In the genomic region with DNA sequence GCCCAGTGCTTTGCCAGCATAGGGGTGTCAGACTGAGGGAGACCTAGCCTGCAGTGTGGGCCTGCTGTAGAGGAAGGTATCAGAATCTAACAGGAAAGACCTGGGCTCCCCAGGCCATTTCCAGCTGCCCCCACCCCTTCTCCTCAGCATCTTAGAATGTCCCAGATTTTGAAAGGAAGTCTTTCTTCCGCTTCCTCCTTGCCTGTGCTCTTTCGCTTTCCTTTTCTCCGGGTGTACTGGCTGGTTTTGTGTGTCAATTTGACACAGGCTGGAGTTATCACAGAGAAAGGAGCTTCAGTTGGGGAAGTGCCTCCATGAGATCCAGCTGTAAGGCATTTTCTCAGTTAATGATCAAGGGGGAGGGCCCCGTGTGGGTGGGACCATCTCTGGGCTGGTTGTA, we compare ENCODE assay signal across 7 mouse cellular contexts. TPM values are rescaled to one million over a fixed set of nuclear protein-coding genes. Genes with fewer than 3 reads are reported as not detected.
A peak's percentile ranks its signal among the peaks of the same experiment; 100 is the strongest.
DNase-seq lines count a peak whose midpoint lies in the region; ATAC-seq and TF ChIP-seq lines count a peak whose summit lies in the region.
"Not testable (repeated sequence)": the region's sequence is repeated elsewhere in the genome, so short reads cannot be mapped to it uniquely, and the experiment has no call there.

No protein-coding gene starts in this region.

- in situ Hi-C loops in CH12.LX (cut with MboI; ENCODE audit: low pct_ligation_motif_present, low pct_unique_long_range_greater_than_20kb, low sequenced_read_pairs) = not testable (repeated sequence)

- intact Hi-C loops in heart, adult 2 months (cut with DNase I) = not testable (repeated sequence)

- H3K4me1 ChIP-seq in CH12.LX (ENCODE audit: control insufficient read depth in 1 of 2, insufficient read depth in 2 of 2) = peaks cover 28 to 75% of the 10 kb centered on the region in 2 experiments
- H3K4me1 ChIP-seq in heart, adult 2 months (ENCODE audit: control insufficient read depth, insufficient read depth, low read length) = peaks cover 23% of the 10 kb centered on the region
- peaks cover 30% of the 10 kb centered on the region for H3K4me1 ChIP-seq in small intestine, adult 2 months (ENCODE audit: control insufficient read depth, insufficient read depth, insufficient read length, low read length)

- H3K9ac ChIP-seq in CH12.LX (ENCODE audit: insufficient read depth, low read depth) = peak overlapping the region; percentile 62
- not testable (repeated sequence) for H3K9ac ChIP-seq in heart, adult 2 months (ENCODE audit: low read depth, low read length)

- DNase-seq in CH12.LX (ENCODE audit: extremely low read depth) = not testable (repeated sequence)
- DNase-seq in heart, adult 2 months = peak; percentile 38 to 46
- peak; percentile 76 for DNase-seq in induced T-regulatory cell, adult 2 months (ENCODE audit: low read depth)
- DNase-seq in kidney, postnatal 36 days = peak; percentile 31 to 41

- TF ChIP-seq CTCF in CH12.LX (conservative IDR thresholded peaks at IDR 0.05 in 1 of 2, IDR thresholded peaks at IDR 0.05 in 1 of 2; ENCODE audit: low read depth in 2 of 2, low read length in 2 of 2); heart, adult 2 months (IDR thresholded peaks at IDR 0.05); small intestine, adult 2 months (IDR thresholded peaks at IDR 0.05; ENCODE audit: extremely low read depth, insufficient read length, insufficient replicate concordance, low read depth, low read length): not testable (repeated sequence)

- not testable (repeated sequence) for TF ChIP-seq RAD21 in CH12.LX (IDR thresholded peaks at IDR 0.05; ENCODE audit: low read depth, low read length)

- peaks cover 54% of the 10 kb centered on the region for H3K79me2 ChIP-seq in CH12.LX (replicated peaks; ENCODE audit: control insufficient read depth, extremely low read depth, insufficient read depth, poor library complexity, severe bottlenecking)
- not testable (repeated sequence) for H3K79me2 ChIP-seq in heart, adult 2 months (replicated peaks; ENCODE audit: control insufficient read depth, insufficient read depth, low read length)

- WGBS in heart, adult 2 months = 33% methylated on average over 4 of the region's 4 CpGs
- WGBS in small intestine, adult 2 months = 34% methylated on average over 4 of the region's 4 CpGs

- peak overlapping the region; percentile 86 for H3K4me2 ChIP-seq in CH12.LX (ENCODE audit: insufficient read depth, low read depth, poor library complexity, severe bottlenecking)

- peak; percentile 27; the same call in 1 of the 2 replicates for ATAC-seq in common myeloid progenitor, adult 5-6 weeks (replicated peaks; ENCODE audit: low read depth, poor library complexity, severe bottlenecking)
- ATAC-seq in megakaryocyte, adult 5-6 weeks (ENCODE audit: poor library complexity, severe bottlenecking) = peak; percentile 66

- TF ChIP-seq POLR2A in CH12.LX (IDR thresholded peaks at IDR 0.05; ENCODE audit: low read depth, low read length); heart, adult 2 months (IDR thresholded peaks at IDR 0.05; ENCODE audit: insufficient read depth, low read depth, low read length); small intestine, adult 2 months (IDR thresholded peaks at IDR 0.05; ENCODE audit: low read depth, low read length): not testable (repeated sequence)

- peak overlapping the region; percentile 38 to 47 (median 42) for H3K4me3 ChIP-seq in CH12.LX (replicated peaks in 1 of 3; ENCODE audit: low read depth in 2 of 3, low read length in 2 of 3, poor library complexity in 1 of 3)
- H3K4me3 ChIP-seq in heart, adult 2 months = not testable (repeated sequence)
- peak overlapping the region; percentile 14; the same call in 1 of the 2 replicates for H3K4me3 ChIP-seq in small intestine, adult 2 months (ENCODE audit: low read depth, low read length)

- peak overlapping the region; percentile 94 for H3K27ac ChIP-seq in CH12.LX (ENCODE audit: insufficient read depth, low read depth)
- H3K27ac ChIP-seq in heart, adult 2 months = peak overlapping the region; percentile 55
- H3K27ac ChIP-seq in small intestine, adult 2 months (ENCODE audit: insufficient read depth, low read depth, low read length) = peak overlapping the region; percentile 42; the same call in 1 of the 2 replicates

- TF ChIP-seq EP300 in CH12.LX (IDR thresholded peaks at IDR 0.05; ENCODE audit: low read length); heart, adult 2 months (IDR thresholded peaks at IDR 0.05; ENCODE audit: insufficient read depth, low read depth, low read length): not testable (repeated sequence)

- not testable (repeated sequence) for H3K27me3 ChIP-seq in CH12.LX (replicated peaks); heart, adult 2 months (ENCODE audit: control insufficient read depth, insufficient read depth, low read length); small intestine, adult 2 months (ENCODE audit: control insufficient read depth, insufficient read depth, low read length)

- H3K36me3 ChIP-seq in CH12.LX (replicated peaks in 1 of 2; ENCODE audit: control insufficient read depth in 1 of 2, insufficient read depth in 1 of 2, low read length in 1 of 2) = peaks cover 17 to 43% of the 10 kb centered on the region in 2 experiments
- H3K36me3 ChIP-seq in heart, adult 2 months (ENCODE audit: control insufficient read depth, insufficient read depth, low read length); small intestine, adult 2 months (ENCODE audit: control insufficient read depth, insufficient read depth, low read length): not testable (repeated sequence)

- not testable (repeated sequence) for H3K9me3 ChIP-seq in CH12.LX (replicated peaks; ENCODE audit: low read length)

- dilution Hi-C loops in CH12.LX (cut with MboI; ENCODE audit: extremely low pct_ligation_motif_present, extremely low pct_unique_long_range_greater_than_20kb, low sequenced_read_pairs) = not testable (repeated sequence)

TF ChIP-seq in CH12.LX, 34 proteins besides CTCF, POLR2A, EP300 and RAD21:
- TF ChIP-seq ETS1 (conservative IDR thresholded peaks at IDR 0.05; ENCODE audit: low read depth, low read length) = peak; percentile 40; the same call in 1 of the 2 replicates
- TF ChIP-seq ELF1 (IDR thresholded peaks at IDR 0.05; ENCODE audit: low read depth, low read length) = 0 out of 2 replicates have a peak, but pooled peaks have one; percentile 33

RNA-seq across cellular contexts. Expression of a gene that starts 4.0 kb away (rescaled TPM):
- total RNA-seq in CH12.LX (2012; rRNA removed) (10.9 and 11.7 TPM in 2 replicates), CH12.LX (2014; rRNA removed) (3.5 and 4.3 TPM in 2 replicates)
- polyA plus RNA-seq in CH12.LX (2012; ENCODE audit: insufficient read length, low read depth) = 7.5 and 7.7 TPM in 2 replicates
- total RNA-seq in common myeloid progenitor, adult 5-6 weeks (2017) = 0.14 TPM in 1 of 2 replicates, not detected in the other
- 1 to 10 TPM; 1.1 to 1.5 TPM for total RNA-seq in heart, adult 2 months (2021)
- 1.3 and 1.9 TPM in 2 replicates for polyA plus RNA-seq in heart, adult 2 months (2012; rRNA removed)
- total RNA-seq in megakaryocyte, adult 5-6 weeks (2015) = 3.8 and 4.0 TPM in 2 replicates
- 2.5 and 4.0 TPM in 2 replicates for total RNA-seq in megakaryocyte, adult 5-6 weeks (2017)
- 1.7 and 2.2 TPM in 2 replicates for polyA plus RNA-seq in small intestine, adult 2 months (2012; rRNA removed)

RNA-seq across cellular contexts. Expression of a gene that starts 15.2 kb away (rescaled TPM):
- total RNA-seq in CH12.LX (2012; rRNA removed) (112 and 117 TPM in 2 replicates), CH12.LX (2014; rRNA removed) (69.1 and 69.9 TPM in 2 replicates)
- polyA plus RNA-seq in CH12.LX (2012; ENCODE audit: insufficient read length, low read depth) = 93.1 and 105 TPM in 2 replicates
- 10.4 and 10.7 TPM in 2 replicates for total RNA-seq in common myeloid progenitor, adult 5-6 weeks (2017)
- 1 to 10 TPM; 1.0 to 1.6 TPM for total RNA-seq in heart, adult 2 months (2021)
- polyA plus RNA-seq in heart, adult 2 months (2012; rRNA removed) = 0.76 and 1.1 TPM in 2 replicates
- 60.5 and 64.6 TPM in 2 replicates for total RNA-seq in megakaryocyte, adult 5-6 weeks (2015)
- total RNA-seq in megakaryocyte, adult 5-6 weeks (2017) = 71.3 and 73.0 TPM in 2 replicates
- 67.6 and 210 TPM in 2 replicates for polyA plus RNA-seq in small intestine, adult 2 months (2012; rRNA removed)

RNA-seq across cellular contexts. Expression of a gene that starts 45.7 kb away (rescaled TPM):
- total RNA-seq in CH12.LX (2012; rRNA removed) = 19.4 and 20.2 TPM in 2 replicates
- 29.4 and 32.5 TPM in 2 replicates for total RNA-seq in CH12.LX (2014; rRNA removed)
- 22.0 and 22.1 TPM in 2 replicates for polyA plus RNA-seq in CH12.LX (2012; ENCODE audit: insufficient read length, low read depth)
- total RNA-seq in common myeloid progenitor, adult 5-6 weeks (2017) = 41.7 and 43.0 TPM in 2 replicates
- 10 to 100 TPM; 27.1 to 29.4 TPM for total RNA-seq in heart, adult 2 months (2021)
- 4.8 and 10.1 TPM in 2 replicates for polyA plus RNA-seq in heart, adult 2 months (2012; rRNA removed)
- 40.6 and 41.9 TPM in 2 replicates for total RNA-seq in megakaryocyte, adult 5-6 weeks (2015)
- 50.0 and 61.9 TPM in 2 replicates for total RNA-seq in megakaryocyte, adult 5-6 weeks (2017)
- polyA plus RNA-seq in small intestine, adult 2 months (2012; rRNA removed) = 2.2 and 4.7 TPM in 2 replicates

Comparison
In these comparisons a context has a peak if more than half of its experiments do, and no peak if none do; other contexts are left out.
1. H3K27ac ChIP-seq: peak in every context shown above with its lines; median percentile 94 in CH12.LX; 55 in heart, adult 2 months; 42 in small intestine, adult 2 months.